Mouse (Mus musculus) adrenal gland, adult 18-20 months (tissue): ENCODE measurements at regions not wholly inside any gene's neighbourhood (a gene's known extent, or its start where the extent isn't known, plus 50 kb on each side); places are given as distances from the start of the nearest gene placed in this dataset.
A peak's percentile ranks its signal among the peaks of the same experiment; 100 is the strongest.
"Not testable (repeated sequence)": the region's sequence is repeated elsewhere in the genome, so short reads cannot be mapped to it uniquely, and the experiment has no call there.

Source experiments
- DNase-seq, 2 experiments: peaks; one replicate each; pipeline ENCODE4 v3.0.0; 2021 to 2022; ENCODE audit warnings: low spot score in 2 of 2

GRCm38 (mm10) chr16:65312947-65313346, 207.3 kb upstream of the Htr1f start:
- no peak for DNase-seq

- no peak for DNase-seq
Measured at GRCm38 (mm10) chr16:65315052-65315451, 205.3 kb upstream of the Pou1f1 start.

GRCm38 (mm10) chr16:65332412-65332811, 187.9 kb upstream of the Pou1f1 start:
- no peak for DNase-seq

- DNase-seq = no peak
Measured at GRCm38 (mm10) chr16:65339225-65339624, 181.1 kb upstream of the Pou1f1 start.

GRCm38 (mm10) chr16:65359881-65360280, 160.4 kb upstream of the Pou1f1 start:
- DNase-seq = no peak

- DNase-seq = no peak
Measured at GRCm38 (mm10) chr16:65369271-65369670, 151.0 kb upstream of the Pou1f1 start.

- peak in 1 of 2 experiments; percentile 5 for DNase-seq
Measured at GRCm38 (mm10) chr16:65370939-65371338, 149.4 kb upstream of the Pou1f1 start.

- no peak for DNase-seq
Measured at GRCm38 (mm10) chr16:65376553-65376952, 143.8 kb upstream of the Pou1f1 start.

GRCm38 (mm10) chr16:65378276-65378675, 142.0 kb upstream of the Pou1f1 start:
- DNase-seq = no peak

- no peak for DNase-seq
Measured at GRCm38 (mm10) chr16:65379939-65380338, 140.4 kb upstream of the Pou1f1 start.

- DNase-seq = no peak
Measured at GRCm38 (mm10) chr16:65403926-65404648, 116.2 kb upstream of the Pou1f1 start.

- DNase-seq = no peak
Measured at GRCm38 (mm10) chr16:65404816-65405215, 115.5 kb upstream of the Pou1f1 start.

- DNase-seq = no peak
Measured at GRCm38 (mm10) chr16:65405824-65406556, 114.3 kb upstream of the Pou1f1 start.

- DNase-seq = peak in 1 of 2 experiments; percentile 8
Measured at GRCm38 (mm10) chr16:65432046-65432445, 88.3 kb upstream of the Pou1f1 start.

GRCm38 (mm10) chr16:65436076-65436475, 84.2 kb upstream of the Pou1f1 start:
- DNase-seq = no peak

GRCm38 (mm10) chr16:65441954-65442353, 78.4 kb upstream of the Pou1f1 start:
- DNase-seq = no peak

GRCm38 (mm10) chr16:65448810-65449209, 71.5 kb upstream of the Pou1f1 start:
- no peak for DNase-seq

GRCm38 (mm10) chr16:65450706-65451105, 69.6 kb upstream of the Pou1f1 start:
- no peak for DNase-seq

GRCm38 (mm10) chr16:65451885-65452284, 68.4 kb upstream of the Pou1f1 start:
- no peak for DNase-seq

GRCm38 (mm10) chr16:65456948-65457347, 63.4 kb upstream of the Pou1f1 start:
- DNase-seq = not testable (repeated sequence)

- DNase-seq = no peak
Measured at GRCm38 (mm10) chr16:65458234-65458633, 62.1 kb upstream of the Pou1f1 start.

GRCm38 (mm10) chr16:65469681-65470080, 50.6 kb upstream of the Pou1f1 start:
- DNase-seq = no peak
